Mouse (Mus musculus) MEL (cell line): ENCODE measurements at regions not wholly inside any gene's neighbourhood (a gene's known extent, or its start where the extent isn't known, plus 50 kb on each side); places are given as distances from the start of the nearest gene placed in this dataset.

ENCODE experiments used
- DNase-seq: peaks from one replicate; pipeline ENCODE4 v3.0.0; 2011; ENCODE audit warnings: low read depth, low spot score
- H3K27ac ChIP-seq: 2 replicates; pipeline ENCODE4 v1.5.1; 2012; ENCODE audit warnings: low read depth, mild to moderate bottlenecking, control low read depth, low read length, moderate library complexity; ENCODE audit not compliant: control insufficient read depth
- H3K27me3 ChIP-seq, 2 experiments: fragments of 150-350 bp in 1 of 2; sonication (generic) in 1 of 2; 2 replicates each; pipeline ENCODE4 v1.6.1; 2012; ENCODE audit warnings: low read length in 2 of 2, mild to moderate bottlenecking in 2 of 2, improper control_type of control experiment in 1 of 2, moderate library complexity in 1 of 2; ENCODE audit not compliant: insufficient read depth in 2 of 2, control insufficient read depth in 1 of 2
- H3K36me3 ChIP-seq, 2 experiments: 2 replicates each; pipeline ENCODE4 v1.6.1; 2012 to 2014; ENCODE audit warnings: low read length in 2 of 2, improper control_type of control experiment in 1 of 2, inconsistent platforms in 1 of 2, mild to moderate bottlenecking in 1 of 2; ENCODE audit not compliant: insufficient read depth in 2 of 2, control insufficient read depth in 1 of 2
- H3K4me1 ChIP-seq, 2 experiments: fragments of 150-350 bp in 1 of 2; sonication (generic) in 1 of 2; 2 replicates each; pipeline ENCODE4 v1.6.1; 2012; ENCODE audit warnings: low read length in 2 of 2, improper control_type of control experiment in 1 of 2, mild to moderate bottlenecking in 1 of 2; ENCODE audit not compliant: insufficient read depth in 2 of 2, control insufficient read depth in 1 of 2
- H3K4me3 ChIP-seq, 2 experiments: fragments of 150-350 bp in 1 of 2; sonication (generic) in 1 of 2; 2 replicates each; pipeline ENCODE4 v1.5.1; 2012; ENCODE audit warnings: low read depth in 2 of 2, low read length in 2 of 2, mild to moderate bottlenecking in 2 of 2, moderate library complexity in 2 of 2, control low read depth in 1 of 2, improper control_type of control experiment in 1 of 2; ENCODE audit not compliant: control insufficient read depth in 1 of 2, insufficient read depth in 1 of 2
- H3K79me2 ChIP-seq: 2 replicates; pipeline ENCODE4 v1.6.1; 2012; ENCODE audit warnings: mild to moderate bottlenecking, low read length, moderate library complexity; ENCODE audit not compliant: control insufficient read depth, poor library complexity, insufficient read depth
- H3K9ac ChIP-seq: 2 replicates; pipeline ENCODE4 v1.6.1; 2012; ENCODE audit warnings: low read depth, mild to moderate bottlenecking, control low read depth, low read length, moderate library complexity; ENCODE audit not compliant: control insufficient read depth, poor library complexity, severe bottlenecking
- H3K9me3 ChIP-seq: fragments of 150-350 bp; sonication (generic); replicated peaks from 2 replicates; pipeline ENCODE4 v1.6.1; 2012; ENCODE audit warnings: mild to moderate bottlenecking, low read length, improper control_type of control experiment, moderate library complexity; ENCODE audit not compliant: insufficient read depth
- BHLHE40 ChIP-seq: IDR thresholded peaks from 2 replicates; pipeline ENCODE4 v1.6.1; 2012; ENCODE audit warnings: low read depth, mild to moderate bottlenecking, inconsistent platforms, low read length, improper control_type of control experiment, borderline replicate concordance
- CHD2 ChIP-seq: IDR thresholded peaks from 2 replicates; pipeline ENCODE4 v1.6.1; 2011; ENCODE audit warnings: low read length, improper control_type of control experiment
- CTCF ChIP-seq, 3 experiments: IDR thresholded peaks in 2 of 3; conservative IDR thresholded peaks in 1 of 3; 2 replicates each; pipeline ENCODE4 v1.5.1; 2011 to 2012; ENCODE audit warnings: low read length in 3 of 3, low read depth in 2 of 3, mild to moderate bottlenecking in 2 of 3, improper control_type of control experiment in 1 of 3, inconsistent platforms in 1 of 3, mixed read lengths in 1 of 3, moderate library complexity in 1 of 3; ENCODE audit not compliant: control insufficient read depth in 1 of 3, insufficient read depth in 1 of 3, poor library complexity in 1 of 3, severe bottlenecking in 1 of 3
- E2F4 ChIP-seq: IDR thresholded peaks from 2 replicates; pipeline ENCODE4 v1.6.1; 2011; ENCODE audit warnings: low read depth, low read length, improper control_type of control experiment, borderline replicate concordance
- EP300 ChIP-seq, 2 experiments: IDR thresholded peaks; 2 replicates each; pipeline ENCODE4 v1.6.1; 2011; ENCODE audit warnings: improper control_type of control experiment in 2 of 2, low read length in 2 of 2, low read depth in 1 of 2, mild to moderate bottlenecking in 1 of 2
- ETS1 ChIP-seq: IDR thresholded peaks from 2 replicates; pipeline ENCODE4 v1.6.1; 2012; ENCODE audit warnings: low read depth, mild to moderate bottlenecking, inconsistent platforms, low read length, improper control_type of control experiment, moderate library complexity
- GABPA ChIP-seq: IDR thresholded peaks from 2 replicates; pipeline ENCODE4 v1.6.1; 2012; ENCODE audit warnings: low read depth, mild to moderate bottlenecking, inconsistent platforms, low read length, improper control_type of control experiment, moderate library complexity
- MAFK ChIP-seq: IDR thresholded peaks from 2 replicates; pipeline ENCODE4 v1.6.1; 2011; ENCODE audit warnings: low read depth, mild to moderate bottlenecking, low read length, improper control_type of control experiment, borderline replicate concordance
- MAX ChIP-seq: IDR thresholded peaks from 2 replicates; pipeline ENCODE4 v1.6.1; 2011; ENCODE audit warnings: low read length, improper control_type of control experiment
- MEF2A ChIP-seq: IDR thresholded peaks from 2 replicates; pipeline ENCODE4 v1.6.1; 2014; ENCODE audit warnings: low read depth, mild to moderate bottlenecking, inconsistent platforms, low read length, improper control_type of control experiment; ENCODE audit not compliant: poor library complexity, insufficient replicate concordance, severe bottlenecking; ENCODE audit errors: extremely low read depth
- MXI1 ChIP-seq: IDR thresholded peaks from 2 replicates; pipeline ENCODE4 v1.6.1; 2011; ENCODE audit warnings: mild to moderate bottlenecking, low read depth, low read length, improper control_type of control experiment
- NELFE ChIP-seq: IDR thresholded peaks from 2 replicates; pipeline ENCODE4 v1.6.1; 2011; ENCODE audit warnings: low read depth, low read length, improper control_type of control experiment
- RAD21 ChIP-seq: IDR thresholded peaks from 2 replicates; pipeline ENCODE4 v1.6.1; 2011; ENCODE audit warnings: mild to moderate bottlenecking, low read depth, low read length, improper control_type of control experiment
- SIN3A ChIP-seq: IDR thresholded peaks from 2 replicates; pipeline ENCODE4 v1.6.1; 2012; ENCODE audit warnings: low read length, improper control_type of control experiment, inconsistent platforms
- SMC3 ChIP-seq: IDR thresholded peaks from 2 replicates; pipeline ENCODE4 v1.6.1; 2011; ENCODE audit warnings: low read depth, low read length, improper control_type of control experiment
- TAL1 ChIP-seq: IDR thresholded peaks from 2 replicates; pipeline ENCODE4 v1.6.1; 2012; ENCODE audit warnings: mild to moderate bottlenecking, inconsistent platforms, low read length, moderate library complexity, mixed read lengths
- TBP ChIP-seq: IDR thresholded peaks from 2 replicates; pipeline ENCODE4 v1.8.0; 2011; ENCODE audit warnings: low read depth, low read length, improper control_type of control experiment
- TCF12 ChIP-seq: IDR thresholded peaks from 2 replicates; pipeline ENCODE4 v1.6.1; 2014; ENCODE audit warnings: low read depth, mild to moderate bottlenecking, inconsistent platforms, low read length, improper control_type of control experiment, moderate library complexity
- UBTF ChIP-seq: IDR thresholded peaks from 2 replicates; pipeline ENCODE4 v1.6.1; 2012; ENCODE audit warnings: low read depth, mild to moderate bottlenecking, inconsistent platforms, low read length, improper control_type of control experiment, moderate library complexity, borderline replicate concordance; ENCODE audit not compliant: insufficient read depth
- USF2 ChIP-seq, 2 experiments: IDR thresholded peaks; 2 replicates each; pipeline ENCODE4 v1.6.1; 2011 to 2012; ENCODE audit warnings: improper control_type of control experiment in 2 of 2, low read length in 2 of 2, borderline replicate concordance in 1 of 2, inconsistent platforms in 1 of 2, low read depth in 1 of 2, mild to moderate bottlenecking in 1 of 2; ENCODE audit not compliant: insufficient read depth in 1 of 2
- ZC3H11A ChIP-seq: IDR thresholded peaks from 2 replicates; pipeline ENCODE4 v1.6.1; 2012; ENCODE audit warnings: low read depth, mild to moderate bottlenecking, inconsistent platforms, low read length, improper control_type of control experiment
- ZKSCAN1 ChIP-seq: IDR thresholded peaks from 2 replicates; pipeline ENCODE4 v1.6.1; 2012; ENCODE audit warnings: low read depth, mild to moderate bottlenecking, inconsistent platforms, low read length, improper control_type of control experiment, moderate library complexity
- ZMIZ1 ChIP-seq: IDR thresholded peaks from 2 replicates; pipeline ENCODE4 v1.6.1; 2012; ENCODE audit warnings: low read depth, mild to moderate bottlenecking, inconsistent platforms, low read length, improper control_type of control experiment, moderate library complexity
- ZNF384 ChIP-seq: IDR thresholded peaks from 2 replicates; pipeline ENCODE4 v1.6.1; 2012; ENCODE audit warnings: low read depth, mild to moderate bottlenecking, inconsistent platforms, low read length, improper control_type of control experiment

DNA sequence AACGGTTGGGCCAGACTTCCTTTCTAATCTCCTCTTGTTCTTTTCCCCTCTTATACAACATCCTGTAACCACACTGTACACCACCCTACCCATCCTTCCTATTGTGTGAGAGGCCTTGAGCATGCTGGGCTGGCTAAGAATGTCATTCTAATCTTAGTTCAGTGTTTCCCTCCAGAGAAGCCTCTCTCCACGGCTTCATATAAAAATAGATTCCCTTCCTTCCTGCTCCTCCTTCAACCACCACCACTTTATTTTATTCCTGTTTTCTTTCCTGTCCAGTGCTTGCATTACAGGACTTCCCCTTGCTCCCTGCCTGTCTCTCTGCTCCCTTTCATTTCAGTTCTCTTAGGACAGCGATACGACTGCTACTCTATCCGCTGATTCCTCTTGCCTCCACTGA lies 109.5 kb downstream of the Tmem38b start:
- peaks cover 0 to 2% of the 10 kb centered on the region in 2 experiments; a peak in 1 of 4 replicates for H3K27me3 ChIP-seq
- H3K9ac ChIP-seq: no peak overlapping the region
- no peak for TF ChIP-seq ZC3H11A
- no peak for TF ChIP-seq EP300 (IDR thresholded peaks at IDR 0.05; ENCODE audit: low read depth in 1 of 2, low read length in 2 of 2)
- no peak for TF ChIP-seq SMC3
- no peak for TF ChIP-seq NELFE
- no peak for TF ChIP-seq E2F4
- no peak for TF ChIP-seq BHLHE40
- no peak for TF ChIP-seq ZKSCAN1
- no peak for TF ChIP-seq MAFK
- no peak for TF ChIP-seq RAD21
- no peak for TF ChIP-seq MEF2A
- TF ChIP-seq SIN3A: no peak
- no peak for TF ChIP-seq TBP
- DNase-seq: no peak
- H3K9me3 ChIP-seq: no peaks in the 10 kb centered on the region
- H3K4me1 ChIP-seq: no peaks in the 10 kb centered on the region
- no peaks in the 10 kb centered on the region for H3K79me2 ChIP-seq
- no peak overlapping the region for H3K4me3 ChIP-seq
- no peaks in the 10 kb centered on the region for H3K36me3 ChIP-seq
- no peak overlapping the region for H3K27ac ChIP-seq

DNA sequence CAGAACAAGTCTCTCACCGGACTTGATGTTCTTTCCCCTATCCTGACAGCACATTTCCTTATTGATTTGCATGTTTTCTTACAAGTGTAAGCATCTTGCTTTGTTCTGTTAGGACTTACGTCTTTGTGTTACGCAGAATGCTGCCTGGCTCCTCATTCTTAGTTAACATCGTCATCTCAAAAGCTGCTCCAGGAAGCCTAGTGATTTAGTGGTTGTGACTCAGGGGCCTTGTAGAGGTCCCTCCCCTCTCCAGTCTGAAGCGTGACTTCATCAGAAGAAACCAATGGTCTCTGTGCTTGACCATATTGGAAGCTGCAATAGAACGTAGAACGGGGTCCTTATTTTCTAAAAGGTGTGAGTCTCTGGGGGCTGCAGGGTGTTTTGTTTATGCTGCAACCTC lies 122.9 kb downstream of the Tmem38b start:
- no peaks in the 10 kb centered on the region for H3K79me2 ChIP-seq
- TF ChIP-seq UBTF: no peak
- TF ChIP-seq MEF2A: no peak
- no peak for TF ChIP-seq MXI1
- no peak for TF ChIP-seq SMC3
- no peak for TF ChIP-seq CHD2
- TF ChIP-seq ZNF384: no peak
- no peak for TF ChIP-seq TCF12
- H3K9ac ChIP-seq: no peak overlapping the region
- no peak overlapping the region for H3K4me3 ChIP-seq
- H3K4me1 ChIP-seq: no peaks in the 10 kb centered on the region
- no peak overlapping the region for H3K27ac ChIP-seq
- H3K9me3 ChIP-seq: no peaks in the 10 kb centered on the region
- no peaks in the 10 kb centered on the region for H3K27me3 ChIP-seq
- H3K36me3 ChIP-seq: no peaks in the 10 kb centered on the region
- DNase-seq: no peak

DNA sequence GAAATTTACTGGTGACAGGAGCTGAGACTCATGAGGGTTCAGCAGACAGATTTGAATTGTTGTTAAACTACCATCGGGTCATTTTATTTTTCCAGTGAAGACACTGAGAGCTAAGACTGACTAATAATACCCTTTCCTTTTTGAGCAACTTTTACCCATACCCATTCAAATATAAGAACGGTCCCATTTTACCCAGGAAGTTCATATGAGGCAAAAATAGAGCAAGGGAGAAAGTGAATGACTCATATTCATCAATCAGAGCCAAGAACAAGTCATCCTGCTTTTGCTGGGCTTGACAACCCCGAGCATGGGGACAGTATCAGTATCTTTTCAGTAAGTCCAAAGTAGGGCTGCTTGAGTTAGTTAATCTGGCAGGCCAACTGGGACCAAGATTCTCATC lies 123.3 kb downstream of the Tmem38b start:
- H3K27me3 ChIP-seq: no peaks in the 10 kb centered on the region
- H3K9me3 ChIP-seq: no peaks in the 10 kb centered on the region
- no peak for DNase-seq
- no peak overlapping the region for H3K4me3 ChIP-seq
- no peaks in the 10 kb centered on the region for H3K79me2 ChIP-seq
- H3K4me1 ChIP-seq: no peaks in the 10 kb centered on the region
- no peak overlapping the region for H3K27ac ChIP-seq
- TF ChIP-seq TAL1 (no peak), ZMIZ1 (no peak), MAFK (no peak), MXI1 (no peak), USF2 (IDR thresholded peaks at IDR 0.05; ENCODE audit: borderline replicate concordance in 1 of 2, insufficient read depth in 1 of 2, low read depth in 1 of 2, low read length in 2 of 2) (no peak), SMC3 (no peak), GABPA (no peak), ETS1 (no peak), MAX (no peak), CHD2 (no peak), CTCF (IDR thresholded peaks at IDR 0.05 in 2 of 3, conservative IDR thresholded peaks at IDR 0.05 in 1 of 3; ENCODE audit: control insufficient read depth in 1 of 3, insufficient read depth in 1 of 3, low read depth in 2 of 3, low read length in 3 of 3, poor library complexity in 1 of 3, severe bottlenecking in 1 of 3) (no peak), E2F4 (no peak)
- no peaks in the 10 kb centered on the region for H3K36me3 ChIP-seq
- H3K9ac ChIP-seq: no peak overlapping the region
